Mouse (Mus musculus) kidney, adult 9 months (tissue): ENCODE measurements around the gene Tnfaip8l3.

Source experiments
- DNase-seq: peaks from one replicate; pipeline ENCODE4 v3.0.0; 2022

Tnfaip8l3 gene

GRCm38 (mm10) chr9:53986972-53987371 is 81.2 kb downstream of the Tnfaip8l3 start:
- peak; percentile 28 for DNase-seq

GRCm38 (mm10) chr9:53984868-53985267 is 83.3 kb downstream of the Tnfaip8l3 start:
- DNase-seq = peak; percentile 50

- peak; percentile 16 for DNase-seq
These were observed 93.1 kb downstream of the Tnfaip8l3 start, which contains the start of gene Elmod1 for GRCm38 (mm10) chr9:53975122-53975518. Gene Elmod1, minus strand, starts transcription at chr9:53975301.

- DNase-seq = no peak
These were observed 93.7 kb downstream of the Tnfaip8l3 start for GRCm38 (mm10) chr9:53974328-53975121.

GRCm38 (mm10) chr9:53973929-53974327 is 94.3 kb downstream of the Tnfaip8l3 start:
- DNase-seq = no peak
